Mouse (Mus musculus) lung, embryonic 16.5 days (tissue): ENCODE data around the gene Cep170b. TPM values are rescaled to one million over a fixed set of nuclear protein-coding genes. Genes with fewer than 3 reads are reported as not detected.

ENCODE experiments used
- ATAC-seq: fragments of 200-750 bp; cut with Nextera tagmentation; 2 replicates; pipeline ENCODE4 v1.8.0; 2017; ENCODE audit warnings: low read depth, mild to moderate bottlenecking, moderate library complexity
- H3K27ac ChIP-seq: fragments of 300-500 bp; sonication (generic); 2 replicates; pipeline ENCODE4 v1.5.1; 2014; ENCODE audit warnings: mild to moderate bottlenecking, control low read depth, low read length
- H3K27me3 ChIP-seq: fragments of 300-500 bp; sonication (generic); 2 replicates; pipeline ENCODE4 v1.6.1; 2014; ENCODE audit warnings: low read depth, low read length, mixed read lengths; ENCODE audit not compliant: control insufficient read depth, insufficient read depth
- H3K36me3 ChIP-seq: fragments of 300-500 bp; sonication (generic); 2 replicates; pipeline ENCODE4 v1.6.1; 2014; ENCODE audit warnings: low read length; ENCODE audit not compliant: control insufficient read depth, insufficient read depth
- H3K4me1 ChIP-seq: fragments of 300-500 bp; sonication (generic); replicated peaks from 2 replicates; pipeline ENCODE4 v1.6.1; 2014; ENCODE audit warnings: low read length, mixed read lengths; ENCODE audit not compliant: control insufficient read depth, insufficient read depth
- H3K4me2 ChIP-seq: fragments of 300-500 bp; sonication (generic); 2 replicates; pipeline ENCODE4 v1.6.1; 2014; ENCODE audit warnings: low read depth, low read length, control low read depth
- H3K4me3 ChIP-seq: fragments of 300-500 bp; sonication (generic); 2 replicates; pipeline ENCODE4 v1.5.1; 2014; ENCODE audit warnings: mild to moderate bottlenecking, low read length, control low read depth
- H3K9ac ChIP-seq: fragments of 300-500 bp; sonication (generic); 2 replicates; pipeline ENCODE4 v1.6.1; 2014; ENCODE audit warnings: low read length, control low read depth
- H3K9me3 ChIP-seq: fragments of 300-500 bp; sonication (generic); 2 replicates; pipeline ENCODE4 v1.6.1; 2016; ENCODE audit warnings: low read length; ENCODE audit not compliant: control insufficient read depth
- whole genome bisulfite sequencing: fragments of 180-500 bp; shearing (Covaris S2); extraction: QIAGEN DNeasy Blood & Tissue Kit; methylation state at CpG from one replicate; pipeline ENCODE4 v1.1.7; 2014; 5-methylcytosine and 5-hydroxymethylcytosine counted together
- polyA plus RNA-seq: library from polyadenylated mRNA; unstranded; fragments of >200 nt; fragmentation: Nextera tagmentation; extraction: Ambion mirVana; gene quantifications from 2 replicates; pipeline ENCODE4 v1.2.1, GENCODE M21; 2015

Gene Cep170b
- polyA plus RNA-seq, 1 experiment from 2014 or later, result 13.5 TPM

DNA sequence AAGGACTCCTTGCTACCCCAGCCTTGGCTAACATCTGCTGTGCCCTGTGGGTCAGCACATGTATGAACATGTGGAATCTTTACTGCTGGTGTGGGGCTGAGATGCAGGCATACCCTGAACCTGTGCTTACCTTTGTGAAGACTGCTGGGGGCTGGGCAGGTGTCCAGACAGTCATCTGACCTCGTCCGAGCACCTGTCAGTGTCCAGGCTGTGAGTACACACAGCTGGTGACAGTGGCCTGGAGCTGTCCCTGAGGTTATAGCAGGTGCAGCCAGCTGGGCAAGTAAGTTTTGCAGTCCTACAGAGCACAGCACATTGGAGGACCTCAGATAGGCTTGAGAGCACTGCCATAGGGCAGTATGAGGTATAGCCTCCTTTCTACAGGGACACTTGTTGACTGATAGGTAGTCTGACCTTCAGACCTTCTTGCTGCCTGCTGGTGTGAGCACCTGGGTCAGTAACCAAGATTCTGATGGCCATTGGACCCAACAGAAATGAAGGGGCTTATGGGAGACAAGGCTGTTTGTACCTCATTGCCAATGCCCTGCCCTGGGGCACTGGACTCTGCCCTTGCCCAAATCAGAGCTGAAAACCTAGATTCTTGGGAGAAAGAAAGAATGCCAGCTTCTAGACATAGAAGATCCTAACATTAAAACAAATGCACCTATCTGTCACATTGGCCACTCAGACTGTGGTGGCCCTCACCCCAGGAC is 14.0 kb downstream of the Cep170b start:
- no peak overlapping the region for H3K9ac ChIP-seq
- 62% methylated on average over 2 of the region's 2 CpGs for WGBS
- H3K36me3 ChIP-seq, result peaks cover 37% of the 10 kb centered on the region
- no peak overlapping the region for H3K27ac ChIP-seq
- no peaks in the 10 kb centered on the region for H3K27me3 ChIP-seq
- H3K9me3 ChIP-seq, result no peaks in the 10 kb centered on the region
- H3K4me1 ChIP-seq, result no peaks in the 10 kb centered on the region
- H3K4me2 ChIP-seq, result no peak overlapping the region
- no peak for ATAC-seq
- H3K4me3 ChIP-seq, result no peak overlapping the region

DNA sequence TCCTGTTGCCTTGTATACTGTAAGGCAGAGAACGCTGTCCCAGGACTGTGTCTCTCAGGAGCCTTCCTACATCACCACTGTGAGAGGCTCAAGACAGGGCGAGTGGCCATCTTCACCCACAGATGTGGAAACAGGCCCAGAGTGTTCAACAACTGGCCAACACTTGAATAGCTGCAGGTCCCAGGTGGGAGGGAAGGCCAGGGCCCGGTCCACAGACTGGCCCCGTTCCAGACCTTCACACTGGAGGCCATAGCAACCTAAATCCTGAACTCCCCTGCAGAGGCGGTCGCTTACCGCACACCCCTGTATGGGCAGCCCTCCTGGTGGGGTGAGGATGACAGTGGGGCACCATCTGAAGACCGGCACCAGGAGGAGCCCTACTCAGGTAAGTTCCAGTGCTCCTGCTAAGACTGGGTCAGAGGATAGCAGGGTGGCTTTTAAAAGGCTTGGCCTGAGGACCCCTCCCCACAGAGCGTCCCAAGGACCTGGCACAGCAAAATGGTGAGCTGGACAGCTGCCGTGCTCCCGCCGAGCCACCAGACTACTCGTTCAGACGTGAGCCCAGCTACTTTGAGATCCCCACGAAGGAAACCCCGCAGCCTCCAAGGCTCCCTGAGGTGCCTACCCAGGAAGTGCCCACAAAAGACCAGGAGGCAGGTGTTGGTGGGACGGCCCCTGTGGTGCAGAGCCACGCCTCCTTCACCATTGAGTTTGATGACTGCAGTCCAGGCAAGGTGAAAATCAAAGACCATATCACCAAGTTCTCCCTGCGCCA is 14.8 kb downstream of the Cep170b start:
- Histone ChIP-seq H3K4me3 (no peak overlapping the region), H3K4me2 (no peak overlapping the region), H3K27me3 (no peaks in the 10 kb centered on the region), H3K27ac (no peak overlapping the region), H3K36me3 (peaks cover 37% of the 10 kb centered on the region), H3K4me1 (no peaks in the 10 kb centered on the region), H3K9ac (no peak overlapping the region), H3K9me3 (no peaks in the 10 kb centered on the region)
- 84% methylated on average over 19 of the region's 19 CpGs for whole genome bisulfite sequencing
- no peak for ATAC-seq

DNA sequence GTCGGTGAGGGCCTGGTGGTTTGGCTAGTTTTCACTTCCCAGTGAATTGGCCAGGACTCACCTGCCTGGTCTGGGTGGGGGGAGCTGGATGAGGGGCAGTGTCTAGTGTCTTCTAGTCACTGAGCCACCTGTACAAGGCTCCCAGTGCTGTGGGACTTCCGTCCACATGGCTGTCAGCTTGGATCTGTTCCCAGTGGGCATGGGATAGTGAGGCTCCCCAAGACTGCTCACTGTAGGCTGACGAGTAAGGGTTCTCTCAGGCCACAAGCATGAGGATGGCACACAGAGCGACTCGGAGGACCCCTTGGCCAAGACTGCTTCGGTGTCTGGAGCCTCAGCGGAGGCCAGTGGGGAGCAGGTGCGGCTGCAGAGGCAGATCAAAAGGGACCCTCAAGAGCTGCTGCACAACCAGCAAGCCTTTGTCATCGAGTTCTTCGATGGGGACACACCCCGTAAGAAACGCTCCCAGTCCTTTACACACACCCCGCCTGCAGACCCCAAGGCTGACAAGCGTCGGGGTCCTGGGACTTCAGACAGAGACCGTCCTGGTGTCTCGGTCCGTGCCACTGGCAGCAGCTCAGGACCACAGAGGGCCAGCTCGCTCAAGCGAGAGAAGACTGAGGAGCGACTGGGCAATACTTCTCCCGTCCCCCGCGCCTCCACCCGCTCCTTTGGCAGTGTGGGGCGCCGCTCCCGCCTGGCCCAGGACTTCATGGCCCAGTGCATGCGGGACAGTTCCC is 15.8 kb downstream of the Cep170b start:
- H3K4me2 ChIP-seq, result no peak overlapping the region
- 90% methylated on average over 29 of the region's 29 CpGs for WGBS
- no peak overlapping the region for H3K27ac ChIP-seq
- no peaks in the 10 kb centered on the region for H3K9me3 ChIP-seq
- no peak overlapping the region for H3K4me3 ChIP-seq
- H3K4me1 ChIP-seq, result no peaks in the 10 kb centered on the region
- no peaks in the 10 kb centered on the region for H3K27me3 ChIP-seq
- peaks cover 37% of the 10 kb centered on the region for H3K36me3 ChIP-seq
- no peak for ATAC-seq
- no peak overlapping the region for H3K9ac ChIP-seq

DNA sequence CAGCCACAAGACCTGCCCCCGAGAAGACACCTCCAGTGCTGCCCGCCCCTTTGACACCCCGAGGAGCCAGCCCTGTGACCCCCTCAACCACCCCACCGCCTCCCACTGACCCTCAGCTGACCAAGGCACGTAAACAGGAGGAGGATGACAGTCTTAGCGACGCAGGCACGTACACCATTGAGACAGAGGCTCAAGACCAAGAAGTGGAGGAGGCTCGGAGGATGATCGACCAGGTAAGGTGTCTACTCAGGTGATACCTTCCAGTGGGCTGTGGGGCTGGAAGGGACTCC is 16.3 kb downstream of the Cep170b start:
- no peak overlapping the region for H3K4me2 ChIP-seq
- no peaks in the 10 kb centered on the region for H3K27me3 ChIP-seq
- 84% methylated on average over 10 of the region's 10 CpGs for WGBS
- no peak overlapping the region for H3K9ac ChIP-seq
- H3K27ac ChIP-seq, result no peak overlapping the region
- ATAC-seq, result no peak
- H3K36me3 ChIP-seq, result peaks cover 35% of the 10 kb centered on the region
- H3K4me3 ChIP-seq, result no peak overlapping the region
- no peaks in the 10 kb centered on the region for H3K9me3 ChIP-seq
- no peaks in the 10 kb centered on the region for H3K4me1 ChIP-seq

DNA sequence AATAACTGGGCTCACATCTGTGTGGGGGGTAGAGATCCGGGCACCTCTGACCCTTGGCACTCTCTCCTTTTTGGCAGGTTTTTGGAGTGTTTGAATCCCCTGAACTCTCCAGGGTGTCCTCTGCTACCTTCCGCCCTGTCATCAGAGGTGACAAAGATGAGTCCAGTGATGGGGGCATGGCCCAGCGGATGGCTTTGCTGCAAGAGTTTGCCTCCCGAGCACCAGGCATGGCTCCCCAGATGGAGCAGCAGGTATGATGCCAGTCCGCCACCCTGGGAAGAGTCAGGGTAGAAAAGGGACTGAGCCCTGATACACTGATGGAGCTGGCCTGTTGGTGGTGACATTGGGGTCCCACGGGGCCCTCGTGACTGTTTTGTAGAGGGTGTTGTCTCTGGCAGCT is 16.8 kb downstream of the Cep170b start:
- Histone ChIP-seq H3K4me1 (no peaks in the 10 kb centered on the region), H3K27me3 (no peaks in the 10 kb centered on the region), H3K4me2 (no peak overlapping the region), H3K27ac (no peak overlapping the region), H3K9me3 (no peaks in the 10 kb centered on the region), H3K36me3 (peaks cover 34% of the 10 kb centered on the region), H3K4me3 (no peak overlapping the region), H3K9ac (no peak overlapping the region)
- no peak for ATAC-seq
- 83% methylated on average over 7 of the region's 7 CpGs for WGBS

DNA sequence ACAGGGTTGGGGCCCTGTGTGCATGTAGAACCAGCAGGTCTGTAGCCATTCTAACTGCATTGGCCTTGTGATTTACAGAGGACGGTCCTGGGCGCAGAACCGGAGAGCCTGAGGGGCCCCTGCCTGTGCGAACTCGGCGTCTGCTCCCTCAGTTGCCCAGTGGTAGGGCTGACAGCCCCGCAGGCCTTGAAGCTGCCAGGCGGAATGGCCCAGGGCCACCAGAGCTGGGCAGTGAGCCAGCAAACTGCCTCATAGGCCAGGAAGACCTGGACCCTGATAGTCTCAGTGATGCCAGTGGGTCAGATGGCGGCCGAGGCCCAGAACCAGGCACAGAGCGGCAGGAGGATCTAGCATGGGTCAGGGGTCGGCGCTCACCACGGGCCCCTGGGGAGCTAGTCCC is 17.5 kb downstream of the Cep170b start:
- no peaks in the 10 kb centered on the region for H3K4me1 ChIP-seq
- no peak for ATAC-seq
- no peak overlapping the region for H3K9ac ChIP-seq
- no peak overlapping the region for H3K27ac ChIP-seq
- no peak overlapping the region for H3K4me3 ChIP-seq
- no peaks in the 10 kb centered on the region for H3K9me3 ChIP-seq
- H3K36me3 ChIP-seq, result peaks cover 34% of the 10 kb centered on the region
- no peak overlapping the region for H3K4me2 ChIP-seq
- 90% methylated on average over 14 of the region's 14 CpGs for WGBS
- no peaks in the 10 kb centered on the region for H3K27me3 ChIP-seq

DNA sequence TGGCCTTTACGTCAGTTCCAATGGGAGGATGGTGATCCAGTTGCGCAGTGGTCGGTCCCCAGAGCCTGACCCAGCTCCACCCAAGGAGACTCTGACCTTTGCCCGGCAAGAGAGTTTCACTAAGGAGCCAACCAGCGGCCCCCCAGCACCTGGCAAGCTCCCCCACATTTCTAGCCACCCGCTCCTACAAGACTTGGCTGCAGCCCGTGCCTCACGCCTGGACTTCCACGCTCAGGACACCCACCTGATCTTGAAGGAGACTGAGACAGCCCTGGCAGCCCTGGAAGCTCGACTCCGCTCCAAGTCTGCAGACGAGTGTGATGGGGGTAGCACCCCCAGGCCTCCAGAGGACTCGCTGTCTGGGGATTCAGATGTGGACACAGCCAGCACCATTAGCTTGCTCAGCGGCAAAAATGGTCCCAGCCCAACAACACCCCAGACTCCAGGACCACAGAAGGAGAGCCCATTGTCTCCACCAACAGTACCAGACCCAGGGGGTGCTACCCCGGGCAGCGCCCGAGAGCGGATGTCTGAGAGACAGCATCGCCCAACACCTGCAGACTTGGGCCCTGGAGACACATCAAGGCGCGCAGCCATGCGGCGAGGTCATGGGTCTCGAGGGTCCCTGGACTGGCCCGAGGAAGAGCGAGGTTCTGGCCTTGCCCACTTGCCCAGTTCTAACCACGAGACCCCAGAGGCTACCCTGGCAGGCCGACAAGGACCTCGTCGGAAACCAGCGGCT is 18.2 kb downstream of the Cep170b start:
- Histone ChIP-seq H3K4me2 (no peak overlapping the region), H3K4me1 (peaks cover 3% of the 10 kb centered on the region; the same call in 1 of the 2 replicates), H3K9ac (no peak overlapping the region), H3K9me3 (no peaks in the 10 kb centered on the region), H3K36me3 (peaks cover 34% of the 10 kb centered on the region), H3K4me3 (no peak overlapping the region), H3K27ac (no peak overlapping the region), H3K27me3 (no peaks in the 10 kb centered on the region)
- 89% methylated on average over 31 of the region's 31 CpGs for WGBS
- no peak for ATAC-seq

DNA sequence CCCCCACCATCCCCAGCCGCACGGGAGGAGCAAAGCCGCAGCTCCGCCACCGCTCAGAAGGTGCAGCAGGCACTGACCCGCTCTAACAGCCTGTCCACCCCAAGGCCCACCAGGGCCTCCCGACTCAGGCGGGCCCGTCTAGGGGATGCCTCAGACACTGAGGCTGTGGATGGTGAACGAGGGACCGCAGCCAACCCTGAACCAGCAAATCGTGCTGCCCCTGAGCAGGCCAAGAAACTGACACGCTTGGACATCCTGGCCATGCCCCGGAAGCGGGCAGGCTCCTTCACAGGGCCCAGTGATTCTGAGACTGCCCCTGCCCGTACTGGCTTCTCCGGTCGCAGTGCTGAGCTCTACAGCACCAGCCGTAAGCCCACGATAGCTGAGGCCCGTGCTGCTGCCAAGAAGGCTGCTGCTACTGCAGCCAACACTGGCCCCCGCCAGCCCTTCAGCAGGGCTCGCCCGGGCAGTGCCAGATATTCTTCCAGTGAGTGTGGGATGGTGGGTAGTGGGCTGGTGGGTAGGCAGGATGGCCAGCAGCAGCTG is 18.8 kb downstream of the Cep170b start:
- Histone ChIP-seq H3K4me1 (peaks cover 4% of the 10 kb centered on the region; the same call in 1 of the 2 replicates), H3K36me3 (peaks cover 34% of the 10 kb centered on the region), H3K9ac (no peak overlapping the region), H3K27me3 (no peaks in the 10 kb centered on the region), H3K9me3 (no peaks in the 10 kb centered on the region), H3K4me3 (no peak overlapping the region), H3K4me2 (no peak overlapping the region), H3K27ac (no peak overlapping the region)
- 90% methylated on average over 24 of the region's 24 CpGs for WGBS
- ATAC-seq, result no peak
